Mouse (Mus musculus) frontal cortex, postnatal 10 days (tissue): ENCODE measurements around the gene Asxl1.
A peak's percentile ranks its signal among the peaks of the same experiment; 100 is the strongest.

Experiments used
- DNase-seq, 2 experiments: peaks; one replicate each; pipeline ENCODE4 v3.0.0; 2022; ENCODE audit warnings: low spot score in 2 of 2, mixed read lengths in 1 of 2

The Asxl1 gene

DNA sequence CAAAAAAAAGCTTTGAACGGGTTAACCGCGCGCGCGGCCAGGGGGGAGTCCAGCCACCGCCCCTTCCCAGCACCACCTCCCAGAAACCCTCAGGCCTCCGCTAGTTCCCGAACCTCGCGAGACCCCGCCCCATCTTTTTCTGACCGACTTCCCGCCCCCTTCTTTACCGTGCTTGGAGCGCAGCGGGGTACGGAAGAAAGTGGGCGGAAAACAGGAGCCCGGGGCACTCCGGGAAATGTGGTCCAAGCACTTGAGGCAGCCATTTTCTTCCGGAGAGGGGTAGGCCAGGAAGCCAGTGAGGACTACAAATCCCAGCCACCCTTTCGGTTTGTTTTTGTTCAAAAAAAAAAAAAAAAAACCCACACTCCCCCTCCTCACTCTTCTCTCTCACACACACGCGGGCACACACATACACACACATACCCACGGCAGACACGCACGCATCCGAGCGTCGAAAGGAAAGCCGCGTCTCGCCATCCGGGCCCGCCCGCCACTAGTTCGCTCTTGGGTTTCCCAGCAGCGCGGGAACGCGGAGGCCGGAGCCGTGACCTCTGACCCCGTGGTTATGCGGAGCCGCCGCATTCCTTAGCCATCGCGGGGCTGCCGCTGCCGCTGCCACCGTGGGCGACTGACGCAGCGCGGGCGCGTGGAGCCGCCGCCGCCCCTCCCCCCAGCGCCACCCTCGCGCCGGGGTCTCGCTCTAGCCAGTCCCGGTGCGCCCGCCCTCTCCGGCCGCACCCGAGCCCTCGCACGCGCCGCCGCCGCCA lies at the start of gene Asxl1:
Gene Asxl1 (plus strand): TSS at position 376 of the 767 bp plus-strand sequence.
- peak; percentile 96 to 98 for DNase-seq

DNA sequence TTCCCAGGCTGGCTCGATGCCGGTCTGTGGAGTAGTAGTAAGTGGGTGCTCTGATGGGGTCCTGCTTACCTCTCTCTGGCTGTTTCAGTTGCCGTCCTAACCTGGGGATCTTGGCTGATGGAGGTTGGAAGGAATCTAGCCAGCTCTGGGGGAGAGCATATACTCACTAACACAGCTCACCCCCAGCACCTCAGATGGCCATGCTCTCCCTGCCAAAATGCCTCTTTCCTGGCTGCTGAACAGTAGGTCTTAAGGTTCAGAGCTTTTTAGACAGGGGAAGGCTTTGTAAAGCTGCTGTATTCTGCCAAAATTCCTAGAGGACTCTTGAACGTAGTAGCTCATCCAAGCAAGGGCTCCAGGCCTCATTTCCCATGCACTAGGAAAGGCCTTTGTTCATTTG lies 47.9 kb upstream of the Asxl1 start:
- DNase-seq, result no peak

DNA sequence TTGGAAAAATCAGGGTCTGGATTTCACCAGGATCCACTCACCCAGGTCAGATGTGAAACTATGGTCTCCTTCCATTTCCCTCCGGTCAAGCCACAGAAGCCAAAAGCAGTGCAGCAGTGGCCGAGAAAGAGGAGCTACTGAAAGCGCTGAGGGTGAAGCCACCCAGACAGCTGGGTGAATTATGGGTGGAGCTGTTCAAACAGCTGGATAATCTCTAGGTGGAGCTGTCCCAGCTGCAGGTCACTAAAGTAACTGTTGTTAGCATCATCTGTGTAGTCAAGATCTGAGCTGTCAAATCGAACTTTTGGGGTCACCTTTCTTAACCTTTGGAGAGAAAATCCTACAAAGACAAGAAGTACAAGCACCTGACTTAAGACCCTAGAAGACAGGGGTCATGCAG lies 47.2 kb upstream of the Asxl1 start:
- DNase-seq, result no peak

DNA sequence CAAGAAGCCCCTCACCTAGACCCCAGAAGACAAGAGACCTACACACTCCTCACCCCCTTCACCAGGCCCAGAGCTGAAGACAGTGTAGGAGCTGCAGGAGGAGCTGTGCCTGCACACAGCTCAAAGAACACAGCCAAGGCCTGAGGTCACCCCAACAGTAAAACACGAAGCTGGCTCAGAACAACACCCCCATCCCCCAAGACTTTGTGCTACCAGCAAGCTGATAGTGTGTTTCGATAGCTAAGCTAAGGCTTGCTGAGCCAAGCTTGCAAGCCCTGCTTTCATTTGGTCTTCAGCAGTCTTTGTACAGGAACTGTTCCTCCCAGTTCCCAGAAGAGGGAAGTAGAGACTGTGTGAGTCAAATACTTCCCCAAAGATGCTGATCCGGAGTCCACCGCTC lies 46.8 kb upstream of the Asxl1 start:
- no peak for DNase-seq

GRCm38 (mm10) chr2:153301123-153301522 lies 44.5 kb upstream of the Asxl1 start:
- no peak for DNase-seq

DNA sequence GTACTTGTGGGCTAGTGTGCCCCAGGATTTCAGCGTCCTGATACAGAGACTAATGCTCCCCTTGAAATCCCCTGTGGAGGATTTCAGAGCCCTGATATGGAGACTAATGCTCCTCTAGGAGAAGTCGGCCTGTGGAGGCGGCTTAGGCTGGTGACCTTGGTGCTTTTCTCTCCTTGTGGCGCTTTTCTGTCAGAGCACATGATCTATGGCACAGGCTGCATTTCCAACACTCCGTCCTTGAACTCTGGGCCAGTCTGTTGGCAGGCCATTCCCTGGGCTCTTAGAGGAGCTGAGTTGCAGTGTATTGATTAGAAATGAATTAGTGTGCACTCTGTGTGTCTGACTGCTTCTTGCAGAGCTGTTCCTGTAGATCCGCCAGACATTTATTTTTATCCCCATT lies 40.4 kb upstream of the Asxl1 start:
- no peak for DNase-seq

GRCm38 (mm10) chr2:153308586-153308985 lies 37.0 kb upstream of the Asxl1 start:
- no peak for DNase-seq

GRCm38 (mm10) chr2:153309106-153309505 lies 36.5 kb upstream of the Asxl1 start:
- DNase-seq, result no peak

GRCm38 (mm10) chr2:153310228-153310627 lies 35.4 kb upstream of the Asxl1 start:
- DNase-seq, result no peak

DNA sequence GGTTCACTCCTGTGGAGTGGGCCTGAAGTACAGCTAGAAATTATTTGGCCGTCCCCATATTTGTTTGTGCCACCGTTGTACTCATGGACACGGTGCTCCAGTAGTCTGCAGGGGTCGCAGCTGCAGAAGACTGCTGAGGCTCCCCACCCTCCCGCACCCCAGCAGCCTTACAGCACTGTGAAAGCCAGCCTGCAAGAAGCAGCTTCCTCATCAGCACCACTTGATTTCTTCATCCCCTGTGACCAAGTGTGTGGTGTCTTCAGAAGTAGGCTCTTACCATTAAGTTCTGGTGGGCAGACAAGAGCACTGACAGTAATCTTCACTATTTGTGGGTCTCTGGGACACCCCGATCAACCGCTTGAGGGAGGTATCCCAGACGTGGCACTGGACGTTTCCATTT lies 32.7 kb upstream of the Asxl1 start:
- no peak for DNase-seq

- no peak for DNase-seq
These were observed 27.2 kb upstream of the Asxl1 start for GRCm38 (mm10) chr2:153318408-153318807.

DNA sequence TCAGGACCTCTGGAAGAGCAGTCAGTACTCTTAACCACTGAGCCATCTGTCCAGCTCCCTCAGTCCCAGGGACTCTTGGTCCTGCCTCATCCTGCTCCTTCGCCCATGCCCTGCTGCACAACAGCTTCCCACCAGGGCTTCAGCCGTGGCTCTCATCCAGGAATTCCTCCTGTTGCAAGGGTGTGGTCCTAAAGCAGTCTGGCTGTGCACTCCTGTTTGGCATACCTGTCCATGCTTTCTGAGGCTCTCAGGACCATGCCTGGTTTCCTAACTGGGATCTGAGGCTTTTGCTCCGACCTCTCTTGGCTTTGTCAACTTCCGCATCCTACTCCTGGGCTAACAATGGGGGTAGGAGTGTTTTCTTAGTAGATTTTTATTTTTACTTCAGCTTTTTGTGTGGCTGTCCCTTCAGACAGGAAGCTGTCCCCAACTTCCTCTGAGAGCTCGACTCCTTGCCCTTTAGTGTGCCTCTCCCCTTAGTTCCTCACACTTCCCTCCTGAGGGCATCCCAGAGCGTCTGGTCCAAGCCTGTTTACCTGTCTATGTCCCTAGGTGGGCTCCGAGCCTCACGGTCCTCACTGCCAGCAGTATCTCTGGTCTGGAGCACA lies 26.5 kb upstream of the Asxl1 start:
- no peak for DNase-seq

DNA sequence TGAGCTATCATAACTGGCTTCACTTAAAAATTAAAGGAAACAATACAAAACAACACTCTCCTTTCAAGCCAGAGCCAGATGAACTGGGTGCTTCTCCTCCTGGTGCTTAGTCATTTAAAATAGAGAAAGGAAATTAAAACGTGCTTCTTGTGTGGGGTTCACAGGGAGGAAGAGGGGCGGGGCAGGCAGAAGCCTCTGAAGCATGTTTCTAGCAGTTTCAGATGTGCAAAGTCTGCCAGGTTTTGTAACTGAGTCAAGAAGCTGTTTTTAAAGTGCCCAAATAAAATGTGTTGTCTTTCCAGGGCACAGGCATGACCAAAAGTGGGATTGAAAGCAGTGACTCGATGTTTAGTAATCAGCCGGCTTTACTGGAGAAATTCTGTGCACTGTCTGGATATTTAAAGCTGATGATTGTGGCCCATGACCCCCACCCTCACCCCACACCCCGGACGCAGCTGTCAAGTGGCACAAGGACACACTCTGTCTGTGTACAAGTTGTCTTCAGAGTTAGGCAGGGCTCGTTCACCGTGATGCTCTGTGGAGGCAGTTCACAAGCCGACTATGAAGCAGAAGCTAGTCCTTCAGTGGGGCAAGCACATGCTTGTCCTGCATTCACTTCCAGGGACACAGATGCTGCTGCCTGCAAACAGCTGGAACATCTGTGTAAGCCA lies 19.8 kb upstream of the Asxl1 start:
- no peak for DNase-seq

GRCm38 (mm10) chr2:153332271-153332670 lies 13.4 kb upstream of the Asxl1 start:
- DNase-seq, result no peak

DNA sequence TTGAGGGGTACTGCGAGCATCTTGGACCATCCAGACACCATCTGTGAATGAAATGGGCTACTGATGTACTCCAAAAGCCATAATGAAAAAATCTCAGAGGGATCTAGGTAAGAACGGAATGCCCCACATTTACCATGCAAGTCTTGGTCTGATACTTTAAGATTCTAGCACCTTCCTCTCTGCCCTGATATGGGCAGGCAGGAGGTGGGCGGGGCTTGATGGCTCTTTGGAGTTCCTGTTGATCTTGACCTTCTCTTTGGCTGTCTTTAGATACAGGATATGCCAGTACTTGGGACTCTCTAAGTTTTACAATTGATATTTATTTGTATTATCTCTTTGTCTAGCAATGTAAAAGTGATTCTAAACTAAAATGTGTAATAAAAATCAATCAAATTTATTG lies 12.6 kb upstream of the Asxl1 start:
- no peak for DNase-seq

- no peak for DNase-seq
These were observed 11.8 kb upstream of the Asxl1 start for GRCm38 (mm10) chr2:153333822-153334232.

DNA sequence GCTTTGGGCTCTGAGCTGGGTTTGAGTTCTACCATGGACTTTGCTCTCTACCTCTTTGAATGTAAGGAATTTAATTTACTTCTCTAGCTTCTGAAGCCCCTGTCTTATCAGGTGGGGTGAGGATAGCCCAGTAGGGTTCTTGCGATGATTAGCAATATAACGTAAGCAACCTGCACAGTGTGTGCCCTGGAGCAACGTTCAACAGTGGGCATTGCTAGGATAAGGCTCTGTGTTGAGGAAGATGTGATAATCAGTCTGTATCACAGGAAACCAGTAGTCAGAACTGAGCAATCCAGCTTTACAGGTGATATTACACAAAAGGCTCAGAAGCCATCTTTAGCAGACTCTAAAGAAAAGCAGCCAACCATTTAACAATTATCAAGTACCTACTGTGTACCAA lies 11.3 kb upstream of the Asxl1 start:
- no peak for DNase-seq

- no peak for DNase-seq
These were observed 9.5 kb upstream of the Asxl1 start for GRCm38 (mm10) chr2:153336117-153336516.

GRCm38 (mm10) chr2:153338361-153339350 lies 7.0 kb upstream of the Asxl1 start:
- no peak for DNase-seq

DNA sequence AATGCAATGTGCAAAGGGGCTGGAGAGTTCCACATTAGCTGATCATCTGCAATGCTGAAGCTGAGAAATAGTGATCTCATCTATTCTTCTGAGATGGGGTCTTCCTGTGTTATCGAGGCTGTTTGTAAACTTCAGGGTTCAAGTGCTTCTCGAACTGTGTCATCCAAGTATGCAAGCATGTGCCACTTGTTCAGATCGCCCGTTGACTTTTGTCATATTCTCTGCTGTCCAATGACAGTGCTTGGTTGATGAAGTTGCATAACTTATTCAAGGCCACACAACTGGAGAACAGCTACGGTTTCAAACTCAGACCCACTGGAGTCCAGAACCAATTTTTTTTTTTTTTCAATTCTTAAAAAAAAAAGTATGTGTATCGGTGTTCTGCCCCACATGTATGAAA lies 3.5 kb upstream of the Asxl1 start:
- no peak for DNase-seq

GRCm38 (mm10) chr2:153342602-153343001 lies 3.0 kb upstream of the Asxl1 start:
- DNase-seq, result no peak

DNA sequence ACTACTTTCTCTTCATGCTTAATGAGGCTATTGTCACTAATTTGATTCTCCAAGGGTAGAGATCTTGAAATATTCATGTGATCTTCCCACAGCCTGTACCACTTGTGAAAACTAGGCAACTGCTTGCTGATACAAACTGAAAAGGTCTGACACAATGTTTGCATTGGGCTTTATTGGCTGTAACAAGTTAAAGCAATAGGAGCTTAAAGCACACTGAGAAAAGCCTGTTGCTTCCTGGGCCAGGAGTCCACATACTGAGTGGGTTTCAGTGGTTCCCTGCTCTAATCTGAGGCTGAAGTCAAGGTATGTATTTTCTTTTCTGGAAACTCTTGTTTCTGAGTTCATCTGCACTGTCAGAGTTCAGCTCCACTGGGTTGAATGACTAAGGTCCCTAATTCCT lies 2.4 kb upstream of the Asxl1 start:
- DNase-seq, result no peak
